Mouse (Mus musculus) bone marrow macrophage, adult 2 months (primary cell): ENCODE measurements around the gene Il2ra.

Experiments
- CTCF ChIP-seq: IDR thresholded peaks from 2 replicates; pipeline ENCODE4 v1.5.1; 2012; ENCODE audit warnings: low read depth, mild to moderate bottlenecking, low read length, moderate library complexity
- POLR2A ChIP-seq: IDR thresholded peaks from 2 replicates; pipeline ENCODE4 v1.6.1; 2012; ENCODE audit warnings: mild to moderate bottlenecking, low read depth, low read length, borderline replicate concordance

- no peak for TF ChIP-seq CTCF
- TF ChIP-seq POLR2A, result no peak
These were observed 18.9 kb upstream of the Il2ra start for GRCm38 (mm10) chr2:11623726-11624125.
